Mouse (Mus musculus) large intestine, adult 2 months (tissue): ENCODE measurements around the gene Bbs5. TPM values are rescaled to one million over a fixed set of nuclear protein-coding genes. Genes with fewer than 3 reads are reported as not detected.
"Not testable (repeated sequence)": the region's sequence is repeated elsewhere in the genome, so short reads cannot be mapped to it uniquely, and the experiment has no call there.

Experiments used
- DNase-seq: peaks from one replicate; pipeline ENCODE4 v3.0.0-alpha.2; 2012; ENCODE audit warnings: low read depth, low spot score
- WGBS: fragments of 180-500 bp; shearing (Covaris S2); methylation state at CpG from one replicate; pipeline ENCODE4 v1.1.7; 2018; 5-methylcytosine and 5-hydroxymethylcytosine counted together
- polyA plus RNA-seq: library from polyadenylated mRNA; depleted of rRNA; stranded (reverse); fragments of >200 nt; gene quantifications from 2 replicates; pipeline ENCODE4 v1.2.3, GENCODE M21; 2012; rRNA removed

Bbs5 gene
- polyA plus RNA-seq: 0.81 and 1.3 TPM in 2 replicates

- 4% methylated on average over 43 of the region's 43 CpGs for WGBS
- peak; percentile 43 for DNase-seq
These were observed at the start of gene Bbs5 for GRCm38 (mm10) chr2:69646726-69647490. Gene Bbs5, plus strand, starts transcription at chr2:69647171.

GRCm38 (mm10) chr2:69603726-69604393, 43.1 kb upstream of the Bbs5 start:
- 66% methylated on average over 7 of the region's 7 CpGs for WGBS
- no peak for DNase-seq

- WGBS: 86% methylated on average over 3 of the region's 3 CpGs
- DNase-seq: no peak
These were observed 40.4 kb upstream of the Bbs5 start for GRCm38 (mm10) chr2:69606621-69607020.

GRCm38 (mm10) chr2:69612237-69612636, 34.7 kb upstream of the Bbs5 start:
- no peak for DNase-seq
- 23% methylated on average over 10 of the region's 10 CpGs for WGBS

GRCm38 (mm10) chr2:69612716-69613115, 34.3 kb upstream of the Bbs5 start:
- DNase-seq: no peak
- 48% methylated on average over 9 of the region's 9 CpGs for WGBS

- no peak for DNase-seq
- 57% methylated on average over 4 of the region's 4 CpGs for WGBS
These were observed 33.7 kb upstream of the Bbs5 start for GRCm38 (mm10) chr2:69613237-69613636.

GRCm38 (mm10) chr2:69618336-69618735, 28.6 kb upstream of the Bbs5 start:
- no peak for DNase-seq

GRCm38 (mm10) chr2:69619286-69619685, 27.7 kb upstream of the Bbs5 start:
- no peak for DNase-seq

- no peak for DNase-seq
- WGBS: 69% methylated on average over 17 of the region's 17 CpGs
These were observed 17.8 kb upstream of the Bbs5 start for GRCm38 (mm10) chr2:69629215-69629614.

- no peak for DNase-seq
- 84% methylated on average over 6 of the region's 6 CpGs for WGBS
These were observed 17.1 kb upstream of the Bbs5 start for GRCm38 (mm10) chr2:69629914-69630313.

- WGBS: 32% methylated on average over 5 of the region's 5 CpGs
These were observed 16.2 kb upstream of the Bbs5 start for GRCm38 (mm10) chr2:69630792-69631191.

GRCm38 (mm10) chr2:69631449-69631848, 15.5 kb upstream of the Bbs5 start:
- no peak for DNase-seq
- 91% methylated on average over 2 of the region's 2 CpGs for WGBS

More at GRCm38 (mm10) chr2:69630792-69631191, 16.2 kb upstream of the Bbs5 start:
- no peak for DNase-seq

GRCm38 (mm10) chr2:69635064-69635701, 11.8 kb upstream of the Bbs5 start:
- WGBS: 7% methylated on average over 11 of the region's 11 CpGs
- peak; percentile 35 for DNase-seq

- 74% methylated on average over 6 of the region's 6 CpGs for WGBS
- no peak for DNase-seq
These were observed 11.2 kb upstream of the Bbs5 start for GRCm38 (mm10) chr2:69635807-69636206.

GRCm38 (mm10) chr2:69637989-69638388, 9.0 kb upstream of the Bbs5 start:
- 78% methylated on average over 7 of the region's 7 CpGs for WGBS

GRCm38 (mm10) chr2:69640100-69640499, 6.9 kb upstream of the Bbs5 start:
- 65% methylated on average over 10 of the region's 10 CpGs for WGBS
- no peak for DNase-seq

More at GRCm38 (mm10) chr2:69637989-69638388, 9.0 kb upstream of the Bbs5 start:
- not testable (repeated sequence) for DNase-seq

- WGBS: 77% methylated on average over 11 of the region's 11 CpGs
- DNase-seq: no peak
These were observed 1.9 kb upstream of the Bbs5 start for GRCm38 (mm10) chr2:69644968-69645617.

GRCm38 (mm10) chr2:69649716-69650115, 2.7 kb downstream of the Bbs5 start:
- 88% methylated on average over 5 of the region's 5 CpGs for WGBS
- DNase-seq: no peak

GRCm38 (mm10) chr2:69659326-69659725, 12.4 kb downstream of the Bbs5 start:
- WGBS: 93% methylated on average over 4 of the region's 4 CpGs
- DNase-seq: no peak

GRCm38 (mm10) chr2:69663827-69664476, 17.0 kb downstream of the Bbs5 start:
- 81% methylated on average over 13 of the region's 13 CpGs for WGBS
- DNase-seq: no peak
